Mouse (Mus musculus): Measurements from ENCODE around the gene Vti1b. TPM values are rescaled to one million over a fixed set of nuclear protein-coding genes. Genes with fewer than 3 reads are reported as not detected.

Gene Vti1b
- polyA plus RNA-seq, 1 experiment: 66.4 TPM

- Histone ChIP-seq H3K36me3 (ENCODE audit: control insufficient read depth, insufficient read depth) (no peaks in the 10 kb centered on the region), H3ac (ENCODE audit: control insufficient read depth, insufficient read length, low read depth) (no peak overlapping the region), H3K4me3 (ENCODE audit: insufficient read depth, poor library complexity, severe bottlenecking) (no peak overlapping the region), H3K79me2 (ENCODE audit: control insufficient read depth, insufficient read depth) (no peaks in the 10 kb centered on the region), H3K27me3 (ENCODE audit: control insufficient read depth, insufficient read depth, insufficient read length) (peaks cover 18% of the 10 kb centered on the region), H3K79me3 (ENCODE audit: low read depth) (no peaks in the 10 kb centered on the region)
- TF ChIP-seq MAX (IDR thresholded peaks at IDR 0.05): no peak
- TF ChIP-seq USF1 (IDR thresholded peaks at IDR 0.05; ENCODE audit: low read depth): peak; percentile 71
These were observed 37.4 kb downstream of the Vti1b start for GRCm38 (mm10) chr12:79135105-79135504.

GRCm38 (mm10) chr12:79134676-79135075 lies 37.8 kb downstream of the Vti1b start:
- Histone ChIP-seq H3K27me3 (ENCODE audit: control insufficient read depth, insufficient read depth, insufficient read length) (peaks cover 18% of the 10 kb centered on the region), H3K4me3 (ENCODE audit: insufficient read depth, poor library complexity, severe bottlenecking) (no peak overlapping the region), H3K79me2 (ENCODE audit: control insufficient read depth, insufficient read depth) (no peaks in the 10 kb centered on the region), H3K79me3 (ENCODE audit: low read depth) (no peaks in the 10 kb centered on the region), H3K36me3 (ENCODE audit: control insufficient read depth, insufficient read depth) (no peaks in the 10 kb centered on the region), H3ac (ENCODE audit: control insufficient read depth, insufficient read length, low read depth) (no peak overlapping the region)
- TF ChIP-seq MYOG (IDR thresholded peaks at IDR 0.05; ENCODE audit: control insufficient read depth, extremely low read depth, insufficient read length) (no peak), MAX (IDR thresholded peaks at IDR 0.05) (no peak), USF1 (IDR thresholded peaks at IDR 0.05; ENCODE audit: low read depth) (no peak), CTCF (IDR thresholded peaks at IDR 0.05; ENCODE audit: control insufficient read depth, insufficient read depth, insufficient read length) (no peak), CEBPB (IDR thresholded peaks at IDR 0.05; ENCODE audit: low read depth) (no peak), MYOD1 (IDR thresholded peaks at IDR 0.05; ENCODE audit: control insufficient read depth, insufficient read length, low read depth) (no peak), FOSL1 (IDR thresholded peaks at IDR 0.05; ENCODE audit: insufficient read depth, low read length, poor library complexity, severe bottlenecking) (no peak)

- Histone ChIP-seq H3ac (ENCODE audit: control insufficient read depth, insufficient read length, low read depth) (no peak overlapping the region), H3K79me2 (ENCODE audit: control insufficient read depth, insufficient read depth) (no peaks in the 10 kb centered on the region), H3K4me3 (ENCODE audit: insufficient read depth, poor library complexity, severe bottlenecking) (no peak overlapping the region), H3K79me3 (ENCODE audit: low read depth) (no peaks in the 10 kb centered on the region), H3K27me3 (ENCODE audit: control insufficient read depth, insufficient read depth, insufficient read length) (peaks cover 21% of the 10 kb centered on the region), H3K36me3 (ENCODE audit: control insufficient read depth, insufficient read depth) (no peaks in the 10 kb centered on the region)
- TF ChIP-seq USF1 (IDR thresholded peaks at IDR 0.05; ENCODE audit: low read depth): peak; percentile 37
- TF ChIP-seq FOSL1 (IDR thresholded peaks at IDR 0.05; ENCODE audit: insufficient read depth, low read length, poor library complexity, severe bottlenecking): no peak
These were observed 40.6 kb downstream of the Vti1b start for GRCm38 (mm10) chr12:79131706-79132460.

- Histone ChIP-seq H3ac (ENCODE audit: control insufficient read depth, insufficient read length, low read depth) (no peak overlapping the region), H3K79me3 (ENCODE audit: low read depth) (no peaks in the 10 kb centered on the region), H3K4me3 (ENCODE audit: insufficient read depth, poor library complexity, severe bottlenecking) (no peak overlapping the region), H3K79me2 (ENCODE audit: control insufficient read depth, insufficient read depth) (no peaks in the 10 kb centered on the region), H3K36me3 (ENCODE audit: control insufficient read depth, insufficient read depth) (no peaks in the 10 kb centered on the region), H3K27me3 (ENCODE audit: control insufficient read depth, insufficient read depth, insufficient read length) (peaks cover 21% of the 10 kb centered on the region)
- no peak for TF ChIP-seq CEBPB (IDR thresholded peaks at IDR 0.05; ENCODE audit: low read depth)
- no peak for TF ChIP-seq MAX (IDR thresholded peaks at IDR 0.05)
- no peak for TF ChIP-seq MYOG (IDR thresholded peaks at IDR 0.05; ENCODE audit: control insufficient read depth, extremely low read depth, insufficient read length)
- TF ChIP-seq USF1 (IDR thresholded peaks at IDR 0.05; ENCODE audit: low read depth): no peak
- no peak for TF ChIP-seq MYOD1 (IDR thresholded peaks at IDR 0.05; ENCODE audit: control insufficient read depth, insufficient read length, low read depth)
- TF ChIP-seq CTCF (IDR thresholded peaks at IDR 0.05; ENCODE audit: control insufficient read depth, insufficient read depth, insufficient read length): no peak
- TF ChIP-seq FOSL1 (IDR thresholded peaks at IDR 0.05; ENCODE audit: insufficient read depth, low read length, poor library complexity, severe bottlenecking): no peak
These were observed 41.2 kb downstream of the Vti1b start for GRCm38 (mm10) chr12:79131178-79131675.

GRCm38 (mm10) chr12:79130299-79131177 lies 41.9 kb downstream of the Vti1b start, which contains the start of gene Arg2:
TSS of gene Arg2 (plus strand) at chr12:79130777.
- Histone ChIP-seq H3ac (ENCODE audit: control insufficient read depth, insufficient read length, low read depth) (no peak within 1 kb of the TSS), H3K36me3 (ENCODE audit: control insufficient read depth, insufficient read depth) (no peaks in the 10 kb centered on the region), H3K27me3 (ENCODE audit: control insufficient read depth, insufficient read depth, insufficient read length) (peaks cover 21% of the 10 kb centered on the region), H3K79me2 (ENCODE audit: control insufficient read depth, insufficient read depth) (no peaks in the 10 kb centered on the region), H3K79me3 (ENCODE audit: low read depth) (no peaks in the 10 kb centered on the region), H3K4me3 (ENCODE audit: insufficient read depth, poor library complexity, severe bottlenecking) (no peak within 1 kb of the TSS)
- TF ChIP-seq USF1 (IDR thresholded peaks at IDR 0.05; ENCODE audit: low read depth): no peak
- TF ChIP-seq FOSL1 (IDR thresholded peaks at IDR 0.05; ENCODE audit: insufficient read depth, low read length, poor library complexity, severe bottlenecking): no peak

- H3K27me3 ChIP-seq (ENCODE audit: control insufficient read depth, insufficient read depth, insufficient read length): no peaks in the 10 kb centered on the region
- no peak overlapping the region for H3ac ChIP-seq (ENCODE audit: control insufficient read depth, insufficient read length, low read depth)
- no peaks in the 10 kb centered on the region for H3K79me2 ChIP-seq (ENCODE audit: control insufficient read depth, insufficient read depth)
- no peaks in the 10 kb centered on the region for H3K36me3 ChIP-seq (ENCODE audit: control insufficient read depth, insufficient read depth)
- no peaks in the 10 kb centered on the region for H3K79me3 ChIP-seq (ENCODE audit: low read depth)
- H3K4me3 ChIP-seq (ENCODE audit: insufficient read depth, poor library complexity, severe bottlenecking): no peak overlapping the region
- no peak for TF ChIP-seq MYOD1 (IDR thresholded peaks at IDR 0.05; ENCODE audit: control insufficient read depth, insufficient read length, low read depth)
- TF ChIP-seq USF1 (IDR thresholded peaks at IDR 0.05; ENCODE audit: low read depth): no peak
- TF ChIP-seq CEBPB (IDR thresholded peaks at IDR 0.05; ENCODE audit: low read depth): no peak
- TF ChIP-seq MAX (IDR thresholded peaks at IDR 0.05): no peak
- no peak for TF ChIP-seq CTCF (IDR thresholded peaks at IDR 0.05; ENCODE audit: control insufficient read depth, insufficient read depth, insufficient read length)
- TF ChIP-seq FOSL1 (IDR thresholded peaks at IDR 0.05; ENCODE audit: insufficient read depth, low read length, poor library complexity, severe bottlenecking): no peak
- no peak for TF ChIP-seq MYOG (IDR thresholded peaks at IDR 0.05; ENCODE audit: control insufficient read depth, extremely low read depth, insufficient read length)
These were observed 49.6 kb downstream of the Vti1b start for GRCm38 (mm10) chr12:79122820-79123219.

Data from C2C12 (cell line).